Mouse (Mus musculus) ES-Bruce4 (cell line): ENCODE data around the gene Iapp.

ENCODE experiments used
- CTCF ChIP-seq: IDR thresholded peaks from one replicate; pipeline ENCODE4 v1.8.1; 2011; ENCODE audit warnings: low read depth, low read length
- EP300 ChIP-seq: IDR thresholded peaks from 2 replicates; pipeline ENCODE4 v1.6.1; 2011; ENCODE audit warnings: low read depth, low read length; ENCODE audit not compliant: insufficient read depth
- POLR2A ChIP-seq: IDR thresholded peaks from one replicate; pipeline ENCODE4 v1.8.1; 2011; ENCODE audit warnings: low read length; ENCODE audit not compliant: insufficient read depth

GRCm38 (mm10) chr6:142345440-142346038 lies 47.3 kb downstream of the Iapp start, which contains the start of gene Pyroxd1:
- TF ChIP-seq POLR2A (no peak), CTCF (no peak), EP300 (no peak)
